8 mouse cellular contexts compared by ENCODE assay signal in genomic region chr7:80763864-80764437, GRCm38 (mm10).
DNase-seq lines count a peak whose midpoint lies in the region; ATAC-seq lines count a peak whose summit lies in the region.

No protein-coding gene starts in this region.

- H3K36me3 ChIP-seq in heart, embryonic 13.5 days = peaks cover 57% of the 10 kb centered on the region

- peak; percentile 70 for DNase-seq in adrenal gland, postnatal 14 days
- DNase-seq in cerebellum, adult 18-20 months = peak; percentile 73 to 86
- peak; percentile 58 to 74 for DNase-seq in kidney, postnatal 25 days
- no peak for DNase-seq in thymus, postnatal 0 days (ENCODE audit: low spot score)
- no peak for DNase-seq in adipocyte (ENCODE audit: low spot score)

- 51% methylated on average over 7 of the region's 7 CpGs for WGBS in heart, embryonic 13.5 days

- peak overlapping the region; percentile 86 for H3K27ac ChIP-seq in heart, embryonic 13.5 days (replicated peaks)

- peak overlapping the region; percentile 19; the same call in 1 of the 2 replicates for H3K4me2 ChIP-seq in heart, embryonic 13.5 days

- H3K4me3 ChIP-seq in heart, embryonic 13.5 days = no peak overlapping the region

- ATAC-seq in heart, embryonic 13.5 days (ENCODE audit: extremely low read depth, insufficient number of reproducible peaks, low FRiP score, low TSS enrichment) = peak; percentile 62; the same call in 1 of the 2 replicates
- ATAC-seq in inflammation-experienced regulatory T-cells, adult 6 months = no peak
- no peak for ATAC-seq in erythroblast, adult 5-6 weeks (replicated peaks; ENCODE audit: low FRiP score, poor library complexity, severe bottlenecking)

- H3K4me1 ChIP-seq in heart, embryonic 13.5 days = peaks cover 72% of the 10 kb centered on the region

- H3K9me3 ChIP-seq in heart, embryonic 13.5 days = no peaks in the 10 kb centered on the region

- H3K9ac ChIP-seq in heart, embryonic 13.5 days = peak overlapping the region; percentile 33; the same call in 1 of the 2 replicates

- H3K27me3 ChIP-seq in heart, embryonic 13.5 days (replicated peaks) = no peaks in the 10 kb centered on the region

Comparison
In these comparisons a context has a peak if more than half of its experiments do, and no peak if none do; other contexts are left out.
1. DNase-seq: peak in adrenal gland, postnatal 14 days (single experiment), cerebellum, adult 18-20 months (2 of 2) and kidney, postnatal 25 days (2 of 2); none in thymus, postnatal 0 days (single experiment) and adipocyte (single experiment).